Mouse (Mus musculus): ENCODE data around the gene Slc25a21. TPM values are rescaled to one million over a fixed set of nuclear protein-coding genes. Genes with fewer than 3 reads are reported as not detected.

The Slc25a21 gene
- polyA plus RNA-seq, 1 experiment from 2014 or later, result 2.3 TPM

DNA sequence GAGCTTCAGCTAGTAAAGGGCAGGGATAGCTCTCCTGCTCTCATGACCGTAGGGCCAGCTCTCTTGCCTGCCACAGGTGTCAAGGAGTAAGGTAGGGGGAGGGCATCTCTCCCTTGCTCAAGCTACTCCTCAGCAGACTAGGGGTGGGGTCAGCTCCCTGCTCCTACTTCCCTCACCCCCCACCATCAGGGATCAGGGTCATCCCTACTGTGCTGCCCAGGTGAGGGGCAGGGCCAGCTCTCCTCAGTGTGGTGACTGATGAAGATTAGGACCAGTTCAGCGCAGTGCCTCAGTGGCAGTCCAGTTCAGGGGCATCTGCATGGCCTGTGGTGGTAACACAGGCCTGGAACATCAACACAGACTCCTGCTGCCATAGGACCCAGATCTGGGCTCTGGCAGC is 376.7 kb downstream of the Slc25a21 start:
- H3K4me3 ChIP-seq (ENCODE audit: low read depth, low read length), result no peak overlapping the region
- no peaks in the 10 kb centered on the region for H3K4me1 ChIP-seq (replicated peaks; ENCODE audit: control insufficient read depth, insufficient read depth, low read length)
- no peak for DNase-seq (ENCODE audit: low spot score)
- no peak overlapping the region for H3K27ac ChIP-seq (ENCODE audit: low read depth, low read length)
- no peaks in the 10 kb centered on the region for H3K36me3 ChIP-seq (ENCODE audit: control insufficient read depth, insufficient read depth, low read length)
- no peak overlapping the region for H3K4me2 ChIP-seq (ENCODE audit: low read depth, low read length, severe bottlenecking)
- ATAC-seq (replicated peaks; ENCODE audit: low FRiP score), result no peak
- H3K27me3 ChIP-seq (ENCODE audit: control insufficient read depth, insufficient read depth, low read length), result no peaks in the 10 kb centered on the region
- no peak overlapping the region for H3K9ac ChIP-seq (ENCODE audit: low read length)
- H3K9me3 ChIP-seq (ENCODE audit: control insufficient read depth, low read length), result no peaks in the 10 kb centered on the region
- WGBS, result 84% methylated on average over 2 of the region's 2 CpGs

GRCm38 (mm10) chr12:56807483-56807882 is 389.8 kb downstream of the Slc25a21 start:
- no peak overlapping the region for H3K4me3 ChIP-seq (ENCODE audit: low read depth, low read length)
- no peak for DNase-seq (ENCODE audit: low spot score)
- H3K9me3 ChIP-seq (ENCODE audit: control insufficient read depth, low read length), result no peaks in the 10 kb centered on the region
- no peaks in the 10 kb centered on the region for H3K4me1 ChIP-seq (replicated peaks; ENCODE audit: control insufficient read depth, insufficient read depth, low read length)
- H3K36me3 ChIP-seq (ENCODE audit: control insufficient read depth, insufficient read depth, low read length), result no peaks in the 10 kb centered on the region
- H3K4me2 ChIP-seq (ENCODE audit: low read depth, low read length, severe bottlenecking), result no peak overlapping the region
- no peak overlapping the region for H3K9ac ChIP-seq (ENCODE audit: low read length)
- no peak for ATAC-seq (replicated peaks; ENCODE audit: low FRiP score)
- 69% methylated on average over 2 of the region's 2 CpGs for WGBS
- no peak overlapping the region for H3K27ac ChIP-seq (ENCODE audit: low read depth, low read length)
- H3K27me3 ChIP-seq (ENCODE audit: control insufficient read depth, insufficient read depth, low read length), result no peaks in the 10 kb centered on the region

GRCm38 (mm10) chr12:56807078-56807477 is 390.2 kb downstream of the Slc25a21 start:
- Histone ChIP-seq H3K4me3 (ENCODE audit: low read depth, low read length) (no peak overlapping the region), H3K36me3 (ENCODE audit: control insufficient read depth, insufficient read depth, low read length) (no peaks in the 10 kb centered on the region), H3K27me3 (ENCODE audit: control insufficient read depth, insufficient read depth, low read length) (no peaks in the 10 kb centered on the region), H3K9ac (ENCODE audit: low read length) (no peak overlapping the region), H3K27ac (ENCODE audit: low read depth, low read length) (no peak overlapping the region), H3K4me1 (replicated peaks; ENCODE audit: control insufficient read depth, insufficient read depth, low read length) (no peaks in the 10 kb centered on the region), H3K9me3 (ENCODE audit: control insufficient read depth, low read length) (no peaks in the 10 kb centered on the region), H3K4me2 (ENCODE audit: low read depth, low read length, severe bottlenecking) (no peak overlapping the region)
- no peak for DNase-seq (ENCODE audit: low spot score)
- ATAC-seq (replicated peaks; ENCODE audit: low FRiP score), result no peak
- 92% methylated on average over 2 of the region's 2 CpGs for WGBS

DNA sequence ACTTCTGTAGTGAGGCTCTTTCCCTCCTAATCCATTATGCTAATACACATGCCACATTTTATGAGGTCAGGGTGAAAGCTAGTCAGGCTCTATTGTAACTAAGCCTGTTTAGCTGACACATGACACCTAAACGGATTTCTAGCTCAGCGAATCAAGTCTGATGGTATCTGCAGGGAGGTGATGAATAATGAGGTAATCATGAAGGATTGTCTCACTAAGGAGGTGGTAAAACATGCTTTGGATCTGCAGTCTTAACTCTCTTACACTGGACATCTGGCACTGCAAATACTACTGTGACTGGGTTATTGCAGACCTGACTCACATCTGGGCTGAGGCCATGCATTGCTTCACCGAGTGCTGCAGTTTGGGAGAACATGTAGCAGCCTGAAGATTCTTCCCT is 392.8 kb downstream of the Slc25a21 start:
- DNase-seq (ENCODE audit: low spot score), result no peak
- Histone ChIP-seq H3K4me3 (ENCODE audit: low read depth, low read length) (no peak overlapping the region), H3K36me3 (ENCODE audit: control insufficient read depth, insufficient read depth, low read length) (no peaks in the 10 kb centered on the region), H3K9me3 (ENCODE audit: control insufficient read depth, low read length) (no peaks in the 10 kb centered on the region), H3K4me2 (ENCODE audit: low read depth, low read length, severe bottlenecking) (no peak overlapping the region), H3K27me3 (ENCODE audit: control insufficient read depth, insufficient read depth, low read length) (no peaks in the 10 kb centered on the region), H3K27ac (ENCODE audit: low read depth, low read length) (no peak overlapping the region), H3K9ac (ENCODE audit: low read length) (no peak overlapping the region), H3K4me1 (replicated peaks; ENCODE audit: control insufficient read depth, insufficient read depth, low read length) (no peaks in the 10 kb centered on the region)
- ATAC-seq (replicated peaks; ENCODE audit: low FRiP score), result no peak
- WGBS, result 66% methylated on average over 3 of the region's 3 CpGs

DNA sequence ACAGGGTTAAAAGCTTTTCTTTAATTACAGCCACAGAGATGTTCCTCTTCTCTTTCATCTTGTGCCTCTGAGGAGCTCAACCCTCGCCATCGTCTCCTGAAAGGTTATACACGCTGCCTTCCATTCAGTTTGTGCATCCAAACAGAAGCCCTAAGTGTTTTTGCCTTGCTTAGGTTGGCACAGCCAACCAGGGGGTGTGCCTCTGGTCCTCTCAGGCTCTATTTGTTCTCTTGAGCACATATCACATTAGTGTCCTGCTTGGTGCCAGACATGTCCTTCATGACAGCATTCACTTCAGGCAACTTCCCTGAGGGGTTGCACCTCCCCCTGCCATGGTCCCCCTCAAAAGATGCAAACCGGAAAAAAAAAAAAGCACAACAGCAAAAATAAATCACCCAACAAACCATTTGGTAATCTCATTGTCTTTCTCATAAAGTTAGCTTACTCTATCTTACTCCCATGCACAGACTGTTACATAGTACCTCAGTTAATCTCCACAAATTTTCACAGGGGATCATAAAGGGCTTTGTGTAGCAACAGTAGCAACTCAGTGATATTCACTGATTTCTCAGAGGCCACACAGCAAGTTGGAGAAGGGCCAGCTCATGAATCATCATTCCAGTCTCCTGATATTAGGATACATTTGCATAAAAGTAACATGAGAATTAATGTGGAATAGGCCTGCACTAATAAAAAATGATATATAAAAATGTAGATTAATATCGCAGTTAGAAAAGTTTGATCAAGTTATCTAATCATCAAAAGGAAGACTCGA is 398.4 kb downstream of the Slc25a21 start:
- WGBS, result 57% methylated on average over 6 of the region's 6 CpGs
- no peak overlapping the region for H3K4me3 ChIP-seq (ENCODE audit: low read depth, low read length)
- no peak overlapping the region for H3K4me2 ChIP-seq (ENCODE audit: low read depth, low read length, severe bottlenecking)
- no peaks in the 10 kb centered on the region for H3K36me3 ChIP-seq (ENCODE audit: control insufficient read depth, insufficient read depth, low read length)
- ATAC-seq (replicated peaks; ENCODE audit: low FRiP score) (no peak), DNase-seq (ENCODE audit: low spot score) (no peak)
- H3K27ac ChIP-seq (ENCODE audit: low read depth, low read length), result no peak overlapping the region
- no peaks in the 10 kb centered on the region for H3K4me1 ChIP-seq (replicated peaks; ENCODE audit: control insufficient read depth, insufficient read depth, low read length)
- H3K9ac ChIP-seq (ENCODE audit: low read length), result no peak overlapping the region
- H3K9me3 ChIP-seq (ENCODE audit: control insufficient read depth, low read length), result no peaks in the 10 kb centered on the region
- H3K27me3 ChIP-seq (ENCODE audit: control insufficient read depth, insufficient read depth, low read length), result no peaks in the 10 kb centered on the region

DNA sequence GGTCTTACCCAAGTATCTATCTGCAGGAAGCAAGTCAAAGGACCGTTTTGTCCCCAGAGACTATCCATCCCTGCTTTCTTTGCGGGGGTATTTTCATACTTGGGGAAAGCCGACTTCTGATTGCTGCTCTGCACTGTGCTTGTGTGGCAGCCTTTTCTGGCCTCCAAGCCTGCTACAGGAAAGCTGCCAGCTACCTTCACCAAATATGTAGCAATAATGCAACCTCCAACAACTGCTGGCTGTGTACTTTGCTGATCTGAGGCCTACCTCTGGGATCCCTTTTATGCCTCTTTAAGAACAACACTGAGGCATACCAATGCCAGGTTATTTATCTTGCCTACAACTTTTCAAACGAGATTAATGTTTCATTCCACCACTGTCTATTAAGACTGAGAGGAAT is 408.0 kb downstream of the Slc25a21 start:
- Histone ChIP-seq H3K4me1 (replicated peaks; ENCODE audit: control insufficient read depth, insufficient read depth, low read length) (no peaks in the 10 kb centered on the region), H3K9me3 (ENCODE audit: control insufficient read depth, low read length) (no peaks in the 10 kb centered on the region), H3K36me3 (ENCODE audit: control insufficient read depth, insufficient read depth, low read length) (no peaks in the 10 kb centered on the region), H3K4me3 (ENCODE audit: low read depth, low read length) (no peak overlapping the region), H3K9ac (ENCODE audit: low read length) (no peak overlapping the region), H3K27me3 (ENCODE audit: control insufficient read depth, insufficient read depth, low read length) (no peaks in the 10 kb centered on the region), H3K4me2 (ENCODE audit: low read depth, low read length, severe bottlenecking) (no peak overlapping the region), H3K27ac (ENCODE audit: low read depth, low read length) (no peak overlapping the region)
- DNase-seq (ENCODE audit: low spot score) (no peak), ATAC-seq (replicated peaks; ENCODE audit: low FRiP score) (no peak)
- 85% methylated on average over 4 of the region's 4 CpGs for WGBS

- Histone ChIP-seq H3K27me3 (ENCODE audit: control insufficient read depth, insufficient read depth, low read length) (no peaks in the 10 kb centered on the region), H3K9me3 (ENCODE audit: control insufficient read depth, low read length) (no peaks in the 10 kb centered on the region), H3K4me2 (ENCODE audit: low read depth, low read length, severe bottlenecking) (no peak overlapping the region), H3K36me3 (ENCODE audit: control insufficient read depth, insufficient read depth, low read length) (no peaks in the 10 kb centered on the region), H3K4me1 (replicated peaks; ENCODE audit: control insufficient read depth, insufficient read depth, low read length) (no peaks in the 10 kb centered on the region), H3K9ac (ENCODE audit: low read length) (no peak overlapping the region), H3K4me3 (ENCODE audit: low read depth, low read length) (no peak overlapping the region), H3K27ac (ENCODE audit: low read depth, low read length) (no peak overlapping the region)
- DNase-seq (ENCODE audit: low spot score) (no peak), ATAC-seq (replicated peaks; ENCODE audit: low FRiP score) (no peak)
- 92% methylated on average over 1 of the region's 1 CpGs for WGBS
Measured at GRCm38 (mm10) chr12:56785250-56785649, 412.0 kb downstream of the Slc25a21 start.

DNA sequence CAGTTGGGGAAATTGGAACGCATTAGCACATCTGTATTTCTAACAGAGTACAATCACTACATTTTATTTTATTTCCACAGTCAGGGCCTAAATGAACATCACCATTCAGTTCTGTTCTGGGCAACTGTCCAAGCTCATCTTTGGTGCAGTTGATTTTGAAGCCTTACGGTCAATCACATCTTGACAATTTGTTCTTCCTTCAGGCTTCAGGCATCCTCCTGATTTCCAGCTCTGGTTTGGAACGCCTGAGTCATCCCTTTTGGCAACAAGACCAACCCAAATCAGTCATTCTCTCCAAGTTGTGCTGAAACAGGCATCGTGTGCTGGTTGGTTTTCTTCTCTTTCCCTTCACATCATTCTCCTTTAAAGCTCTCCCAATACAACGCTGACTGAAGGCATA is 416.1 kb downstream of the Slc25a21 start:
- 84% methylated on average over 5 of the region's 5 CpGs for WGBS
- no peak for ATAC-seq (replicated peaks; ENCODE audit: low FRiP score)
- H3K9ac ChIP-seq (ENCODE audit: low read length), result no peak overlapping the region
- no peaks in the 10 kb centered on the region for H3K27me3 ChIP-seq (ENCODE audit: control insufficient read depth, insufficient read depth, low read length)
- no peak for DNase-seq (ENCODE audit: low spot score)
- no peaks in the 10 kb centered on the region for H3K36me3 ChIP-seq (ENCODE audit: control insufficient read depth, insufficient read depth, low read length)
- H3K9me3 ChIP-seq (ENCODE audit: control insufficient read depth, low read length), result no peaks in the 10 kb centered on the region
- H3K4me3 ChIP-seq (ENCODE audit: low read depth, low read length), result no peak overlapping the region
- H3K4me1 ChIP-seq (replicated peaks; ENCODE audit: control insufficient read depth, insufficient read depth, low read length), result no peaks in the 10 kb centered on the region
- H3K27ac ChIP-seq (ENCODE audit: low read depth, low read length), result no peak overlapping the region
- no peak overlapping the region for H3K4me2 ChIP-seq (ENCODE audit: low read depth, low read length, severe bottlenecking)

GRCm38 (mm10) chr12:56779621-56780020 is 417.7 kb downstream of the Slc25a21 start:
- ATAC-seq (replicated peaks; ENCODE audit: low FRiP score) (no peak), DNase-seq (ENCODE audit: low spot score) (no peak)
- no peak overlapping the region for H3K4me2 ChIP-seq (ENCODE audit: low read depth, low read length, severe bottlenecking)
- WGBS, result 91% methylated on average over 3 of the region's 3 CpGs
- H3K4me1 ChIP-seq (replicated peaks; ENCODE audit: control insufficient read depth, insufficient read depth, low read length), result no peaks in the 10 kb centered on the region
- H3K36me3 ChIP-seq (ENCODE audit: control insufficient read depth, insufficient read depth, low read length), result no peaks in the 10 kb centered on the region
- no peak overlapping the region for H3K9ac ChIP-seq (ENCODE audit: low read length)
- H3K4me3 ChIP-seq (ENCODE audit: low read depth, low read length), result no peak overlapping the region
- H3K27me3 ChIP-seq (ENCODE audit: control insufficient read depth, insufficient read depth, low read length), result no peaks in the 10 kb centered on the region
- no peak overlapping the region for H3K27ac ChIP-seq (ENCODE audit: low read depth, low read length)
- H3K9me3 ChIP-seq (ENCODE audit: control insufficient read depth, low read length), result no peaks in the 10 kb centered on the region
